Mouse (Mus musculus): Measurements from ENCODE around the gene Midn.
A peak's percentile ranks its signal among the peaks of the same experiment; 100 is the strongest.

Gene Midn

GRCm38 (mm10) chr10:80170052-80170451, 22.0 kb downstream of the Midn start:
- peak in 1 of 2 experiments; percentile 17 for DNase-seq (ENCODE audit: low spot score in 2 of 2)

DNA sequence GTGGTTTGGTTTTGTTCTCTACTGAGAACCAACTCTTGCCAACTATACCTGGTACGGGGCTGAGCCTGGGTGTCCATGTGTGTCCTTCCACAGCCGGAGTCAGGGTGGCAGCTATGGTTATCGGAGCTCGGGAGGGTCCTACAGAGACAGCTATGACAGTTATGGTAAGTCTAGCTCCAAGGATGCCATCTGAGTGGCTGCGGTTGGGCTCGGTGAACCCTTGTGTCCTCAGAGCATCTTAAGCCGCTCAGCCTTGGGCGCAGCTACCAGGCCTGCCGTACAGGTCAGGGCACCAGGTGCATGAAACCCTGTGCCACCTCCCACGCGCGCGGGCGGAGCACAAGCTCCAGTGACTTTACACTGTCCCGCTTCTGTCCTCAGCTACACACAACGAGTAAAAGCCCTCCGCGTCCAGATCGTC, 22.5 kb downstream of the Midn start:
- peak in 1 of 2 experiments; percentile 20 for DNase-seq (ENCODE audit: low spot score in 2 of 2)

- DNase-seq (ENCODE audit: low spot score in 2 of 2), result no peak
Observed at GRCm38 (mm10) chr10:80171252-80171651, 23.2 kb downstream of the Midn start.

DNA sequence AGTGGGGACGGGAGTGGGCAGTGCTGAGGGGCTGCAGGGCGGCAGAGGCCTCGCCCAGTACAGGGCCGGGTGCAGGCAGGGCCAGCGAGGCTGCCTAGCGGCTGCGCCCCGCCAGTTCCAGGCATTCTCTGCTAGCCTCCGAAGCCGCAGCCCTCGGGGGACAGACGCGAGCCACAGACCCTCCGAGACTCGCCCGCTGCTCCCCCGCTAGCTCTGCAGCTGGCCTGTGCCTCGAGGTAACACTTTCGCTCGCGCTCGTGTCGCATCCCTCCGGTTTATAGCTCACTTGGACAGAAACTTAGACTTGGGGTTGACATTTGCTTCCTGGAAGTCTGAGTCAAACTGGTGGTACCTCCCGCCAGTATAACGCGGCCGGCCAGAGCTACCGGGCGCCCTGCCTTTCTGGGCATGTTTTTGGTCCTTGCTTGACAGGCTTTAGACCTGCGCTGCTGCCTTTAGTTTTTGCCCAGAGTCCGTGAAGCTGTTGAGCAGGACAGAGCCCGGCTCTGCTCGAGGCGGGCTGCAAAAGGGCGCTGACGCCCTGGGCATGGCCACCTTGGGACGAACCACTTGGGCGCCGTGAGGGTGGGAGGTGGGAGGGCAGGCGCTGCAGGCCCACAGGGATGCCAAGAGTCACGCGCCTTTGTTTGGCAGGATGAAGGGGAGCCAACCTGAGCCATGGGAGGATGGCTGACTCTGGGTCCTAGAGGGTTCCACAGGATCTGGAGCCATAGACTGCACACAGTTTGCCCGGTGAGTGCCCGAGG, 23.9 kb downstream of the Midn start:
- peak in 1 of 2 experiments; percentile 31 for DNase-seq (ENCODE audit: low spot score in 2 of 2)

GRCm38 (mm10) chr10:80172527-80173292, 24.6 kb downstream of the Midn start, which contains the start of gene 1600002K03Rik:
1600002K03Rik (plus strand) TSS chr10:80172944.
- peak; percentile 84 to 85 for DNase-seq (ENCODE audit: low spot score in 2 of 2)

- DNase-seq (ENCODE audit: low spot score in 2 of 2), result no peak
Observed at GRCm38 (mm10) chr10:80173358-80173757, 25.3 kb downstream of the Midn start.

GRCm38 (mm10) chr10:80173955-80174640, 26.0 kb downstream of the Midn start:
- no peak for DNase-seq (ENCODE audit: low spot score in 2 of 2)

GRCm38 (mm10) chr10:80174705-80175104, 26.6 kb downstream of the Midn start:
- peak in 1 of 2 experiments; percentile 19 for DNase-seq (ENCODE audit: low spot score in 2 of 2)

DNA sequence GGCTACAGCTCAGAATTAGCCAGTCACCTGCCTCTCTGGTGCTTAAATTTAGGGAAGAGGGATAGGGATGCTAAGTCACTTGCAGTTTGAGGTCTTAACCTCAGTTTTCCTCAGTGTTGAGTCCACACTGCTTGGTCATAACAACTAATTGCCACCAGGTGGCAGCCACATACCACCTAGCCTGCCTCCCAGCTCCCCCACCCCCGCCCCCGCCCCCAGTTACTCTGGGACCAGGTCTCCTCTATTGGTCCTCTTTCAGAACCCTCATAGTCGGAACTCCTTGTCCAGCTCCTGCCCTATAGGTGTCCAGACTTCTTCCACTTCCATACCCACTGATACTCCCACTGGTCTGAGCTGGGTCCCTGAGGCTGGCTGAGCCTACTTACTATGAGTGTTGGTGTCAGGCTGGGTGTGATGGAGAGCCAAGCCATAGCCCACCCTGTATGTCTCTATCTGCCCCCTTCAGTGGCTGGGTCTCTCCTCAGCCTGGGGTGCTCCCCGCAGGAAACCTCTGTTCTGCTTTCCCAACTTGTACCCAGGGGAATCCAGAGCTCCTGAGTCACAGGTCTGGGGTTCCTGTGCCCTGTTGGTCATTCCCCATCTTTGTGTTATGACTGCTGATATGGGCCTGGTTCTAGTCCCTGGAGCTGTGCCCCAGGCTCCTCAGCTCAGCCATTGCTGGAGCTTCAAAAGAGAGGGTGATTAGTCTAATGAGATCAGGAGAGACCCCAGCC, 27.6 kb downstream of the Midn start:
- peak in 1 of 2 experiments; percentile 22 for DNase-seq (ENCODE audit: low spot score in 2 of 2)

DNA sequence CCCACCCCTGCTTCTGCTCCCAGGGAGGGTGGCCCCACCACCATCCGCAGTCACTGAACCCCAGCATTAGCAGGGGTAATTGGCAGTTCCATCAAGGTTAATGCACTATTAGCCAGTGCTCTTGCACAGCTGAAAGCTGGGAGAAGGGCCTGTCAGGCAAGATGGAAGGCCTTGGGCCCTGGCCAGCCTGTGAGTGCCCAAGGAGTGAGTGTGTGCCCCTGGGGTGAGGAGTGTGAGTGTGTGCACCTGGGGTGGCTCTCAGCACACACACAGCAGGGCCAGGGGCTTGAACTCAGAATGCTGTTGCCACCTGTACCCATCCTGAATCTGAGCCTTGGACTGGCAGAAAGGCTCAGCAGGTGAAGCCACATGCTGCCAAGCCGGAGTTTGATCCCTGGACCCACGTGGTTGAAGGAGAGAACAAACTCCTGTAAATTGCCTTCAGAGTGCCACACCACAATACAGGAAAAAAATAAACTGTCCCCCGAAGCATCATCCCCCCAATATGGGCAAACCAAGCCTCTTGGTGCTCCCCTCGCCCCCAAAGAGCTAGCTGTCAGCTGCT, 28.3 kb downstream of the Midn start:
- no peak for DNase-seq (ENCODE audit: low spot score in 2 of 2)

GRCm38 (mm10) chr10:80177441-80178279, 29.6 kb downstream of the Midn start:
- DNase-seq (ENCODE audit: low spot score in 2 of 2), result no peak

DNA sequence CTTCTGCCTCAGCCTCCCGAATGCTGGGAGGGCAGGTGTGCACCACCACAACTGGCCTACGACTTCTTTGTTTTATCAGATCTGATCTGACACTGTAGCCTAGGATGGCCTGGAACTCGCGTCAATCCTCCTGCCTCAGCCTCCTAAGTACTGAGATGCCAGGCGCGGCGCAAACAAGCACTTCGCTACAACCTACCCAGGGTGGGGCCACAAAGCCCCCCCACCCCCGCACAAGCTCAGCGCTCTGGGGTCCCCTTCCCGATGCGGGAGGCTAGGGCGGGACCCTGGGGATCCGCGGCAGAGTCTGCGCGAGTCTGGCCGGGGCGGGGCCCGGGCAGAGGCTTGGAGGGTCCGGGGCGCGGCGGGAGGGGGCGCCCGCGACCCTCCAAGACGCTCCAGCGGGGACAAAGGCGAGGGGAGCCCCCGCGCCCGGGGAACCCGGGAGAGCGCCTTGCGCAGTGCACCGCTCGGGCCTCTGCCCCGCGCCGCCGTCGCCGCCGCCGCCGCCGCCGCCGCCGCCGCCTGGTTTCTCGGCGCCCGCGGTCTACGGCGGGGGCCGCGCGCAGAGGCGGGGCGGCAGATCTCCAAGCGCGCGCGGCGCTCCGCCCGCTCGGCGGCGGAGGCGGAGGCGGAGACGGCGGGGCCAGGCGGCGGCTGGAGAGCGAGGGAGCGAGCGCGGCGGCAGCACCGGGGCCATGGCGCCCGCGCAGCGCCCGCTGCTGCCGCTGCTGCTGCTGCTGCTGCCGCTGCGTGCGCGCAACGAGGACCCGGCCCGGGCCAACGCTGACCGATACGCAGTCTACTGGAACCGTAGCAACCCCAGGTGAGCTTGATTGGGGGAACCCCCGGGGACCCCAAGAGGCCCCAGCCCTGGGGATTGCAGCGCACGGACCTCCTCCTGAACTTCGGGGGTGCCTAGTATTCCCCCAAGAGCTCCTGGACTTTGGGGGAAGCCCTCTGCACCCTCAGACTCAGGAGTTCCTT, 31.3 kb downstream of the Midn start, which contains the start of gene Efna2:
Efna2 (plus strand) TSS at position 415 of the 984 bp plus-strand sequence.
- no peak for DNase-seq (ENCODE audit: low spot score in 2 of 2)

DNA sequence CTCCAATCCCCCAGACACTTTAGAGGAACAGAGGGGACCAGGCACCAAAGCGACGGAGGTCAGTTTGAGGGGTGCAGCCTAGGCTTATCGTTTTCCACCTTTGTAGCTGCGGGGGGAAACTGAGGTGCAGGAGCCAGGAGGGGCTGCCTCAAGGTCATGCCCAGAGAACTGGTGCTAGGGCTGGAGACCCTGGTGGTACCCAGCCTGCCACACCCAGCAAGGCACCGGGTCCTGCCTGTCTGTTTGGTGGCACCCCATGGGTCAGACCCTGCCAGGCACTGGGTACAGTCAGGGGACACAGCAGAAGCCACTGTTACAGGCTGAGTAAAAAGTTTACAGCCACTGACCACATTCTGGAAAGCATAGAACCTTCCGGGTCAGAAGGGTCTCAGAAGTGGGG, 32.2 kb downstream of the Midn start:
- DNase-seq (ENCODE audit: low spot score in 2 of 2), result no peak

GRCm38 (mm10) chr10:80180823-80181222, 32.8 kb downstream of the Midn start:
- DNase-seq (ENCODE audit: low spot score in 2 of 2), result no peak

DNA sequence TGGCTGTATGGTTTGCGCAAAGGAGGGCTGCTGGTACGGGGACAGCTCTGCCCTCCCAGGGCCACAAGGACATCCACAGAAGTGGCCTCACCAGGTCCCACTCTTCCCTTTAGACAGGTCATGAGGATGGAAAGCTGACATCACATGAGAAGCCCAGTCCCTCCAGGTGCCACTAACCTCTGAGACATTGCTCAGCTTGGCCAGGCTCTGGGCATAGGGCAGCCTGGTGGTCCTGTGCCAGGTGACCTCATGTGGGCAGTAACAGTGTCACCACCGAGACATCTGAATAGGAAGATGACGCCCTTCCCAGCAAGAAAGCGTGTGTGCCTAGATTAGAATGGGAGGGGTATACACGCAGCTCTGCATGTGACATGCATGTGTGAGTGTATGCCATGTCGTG, 34.5 kb downstream of the Midn start:
- DNase-seq (ENCODE audit: low spot score in 2 of 2), result no peak

GRCm38 (mm10) chr10:80186649-80187048, 38.6 kb downstream of the Midn start:
- DNase-seq (ENCODE audit: low spot score in 2 of 2), result no peak

GRCm38 (mm10) chr10:80187739-80188138, 39.7 kb downstream of the Midn start:
- DNase-seq (ENCODE audit: low spot score in 2 of 2), result no peak

DNA sequence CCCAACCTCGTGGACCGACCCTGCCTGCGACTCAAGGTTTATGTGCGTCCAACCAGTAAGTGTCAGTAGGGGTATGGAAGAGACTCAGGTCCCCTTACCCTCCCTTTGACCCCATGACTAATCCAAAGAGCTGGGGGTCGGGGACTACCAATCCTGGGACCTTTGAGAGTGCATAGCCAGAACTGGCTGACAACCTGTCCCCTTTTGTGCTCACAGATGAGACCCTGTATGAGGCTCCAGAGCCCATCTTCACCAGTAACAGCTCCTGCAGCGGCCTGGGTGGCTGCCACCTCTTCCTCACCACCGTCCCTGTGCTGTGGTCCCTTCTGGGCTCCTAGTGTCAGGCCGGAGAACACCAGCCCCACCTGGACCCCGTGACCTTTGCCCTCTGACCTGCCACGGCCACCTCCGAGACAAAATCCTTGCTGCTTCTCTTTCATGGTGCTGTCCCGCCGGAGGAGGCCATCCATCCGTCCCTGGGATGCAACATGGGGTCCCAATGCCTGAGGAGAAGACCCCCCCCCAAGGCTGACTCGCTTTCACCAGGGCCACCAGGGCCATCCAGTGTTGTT, 40.5 kb downstream of the Midn start:
- DNase-seq (ENCODE audit: low spot score in 2 of 2), result peak in 1 of 2 experiments; percentile 57

DNA sequence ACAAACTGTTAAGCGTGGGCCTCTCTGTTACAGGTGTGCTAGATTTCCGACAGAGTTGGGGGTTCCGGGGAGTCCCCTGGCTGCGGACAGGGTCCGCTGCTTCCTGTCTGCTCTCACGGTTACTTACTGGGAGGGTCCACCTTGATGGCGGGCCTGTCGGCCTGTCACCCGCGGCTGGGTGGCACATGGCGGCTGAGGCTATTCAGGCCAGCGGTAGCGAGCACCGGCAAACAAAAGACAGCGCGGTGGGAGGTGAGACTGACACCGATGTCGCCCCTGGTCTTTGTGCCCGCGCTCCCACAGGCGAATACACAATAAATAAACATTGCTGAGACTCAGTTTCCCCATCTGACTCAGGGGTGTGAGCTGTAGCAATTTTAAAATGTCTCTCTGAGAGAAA, 41.9 kb downstream of the Midn start:
- no peak for DNase-seq (ENCODE audit: low spot score in 2 of 2)

Data from urinary bladder, postnatal 4 days (tissue).